Mouse (Mus musculus) forebrain, embryonic 12.5 days (tissue): ENCODE data around the gene Fancm. TPM values are rescaled to one million over a fixed set of nuclear protein-coding genes. Genes with fewer than 3 reads are reported as not detected.
A peak's percentile ranks its signal among the peaks of the same experiment; 100 is the strongest.

Experiments used
- ATAC-seq: fragments of 200-750 bp; cut with Nextera tagmentation; 2 replicates; pipeline ENCODE4 v1.8.0; 2017; ENCODE audit warnings: moderate TSS enrichment; ENCODE audit not compliant: low FRiP score
- H3K27ac ChIP-seq: fragments of 300-500 bp; sonication (generic); 2 replicates; pipeline ENCODE4 v1.5.1; 2016; ENCODE audit warnings: mild to moderate bottlenecking
- H3K27me3 ChIP-seq: fragments of 300-500 bp; sonication (generic); 2 replicates; pipeline ENCODE4 v1.6.1; 2016; ENCODE audit warnings: mild to moderate bottlenecking
- H3K36me3 ChIP-seq: fragments of 300-500 bp; sonication (generic); replicated peaks from 2 replicates; pipeline ENCODE4 v1.6.1; 2016; ENCODE audit warnings: mild to moderate bottlenecking
- H3K4me1 ChIP-seq: fragments of 300-500 bp; sonication (generic); 2 replicates; pipeline ENCODE4 v1.6.1; 2016
- H3K4me2 ChIP-seq: fragments of 300-500 bp; sonication (generic); 2 replicates; pipeline ENCODE4 v1.6.1; 2016; ENCODE audit warnings: mild to moderate bottlenecking, moderate library complexity
- H3K4me3 ChIP-seq: fragments of 300-500 bp; sonication (generic); replicated peaks from 2 replicates; pipeline ENCODE4 v1.5.1; 2016; ENCODE audit warnings: mild to moderate bottlenecking
- H3K9ac ChIP-seq: fragments of 300-500 bp; sonication (generic); 2 replicates; pipeline ENCODE4 v1.6.1; 2016; ENCODE audit warnings: mild to moderate bottlenecking
- H3K9me3 ChIP-seq: fragments of 300-500 bp; sonication (generic); 2 replicates; pipeline ENCODE4 v1.6.1; 2016
- WGBS: fragments of 180-500 bp; shearing (Covaris S2); methylation state at CpG from one replicate; pipeline ENCODE4 v1.1.7; 2016; 5-methylcytosine and 5-hydroxymethylcytosine counted together
- polyA plus RNA-seq: library from polyadenylated mRNA; unstranded; fragments of >200 nt; fragmentation: Nextera tagmentation; extraction: Ambion mirVana; gene quantifications from 2 replicates; pipeline ENCODE4 v1.2.1, GENCODE M21; 2016

The Fancm gene
- 15.4 and 17.5 TPM in 2 replicates for polyA plus RNA-seq

DNA sequence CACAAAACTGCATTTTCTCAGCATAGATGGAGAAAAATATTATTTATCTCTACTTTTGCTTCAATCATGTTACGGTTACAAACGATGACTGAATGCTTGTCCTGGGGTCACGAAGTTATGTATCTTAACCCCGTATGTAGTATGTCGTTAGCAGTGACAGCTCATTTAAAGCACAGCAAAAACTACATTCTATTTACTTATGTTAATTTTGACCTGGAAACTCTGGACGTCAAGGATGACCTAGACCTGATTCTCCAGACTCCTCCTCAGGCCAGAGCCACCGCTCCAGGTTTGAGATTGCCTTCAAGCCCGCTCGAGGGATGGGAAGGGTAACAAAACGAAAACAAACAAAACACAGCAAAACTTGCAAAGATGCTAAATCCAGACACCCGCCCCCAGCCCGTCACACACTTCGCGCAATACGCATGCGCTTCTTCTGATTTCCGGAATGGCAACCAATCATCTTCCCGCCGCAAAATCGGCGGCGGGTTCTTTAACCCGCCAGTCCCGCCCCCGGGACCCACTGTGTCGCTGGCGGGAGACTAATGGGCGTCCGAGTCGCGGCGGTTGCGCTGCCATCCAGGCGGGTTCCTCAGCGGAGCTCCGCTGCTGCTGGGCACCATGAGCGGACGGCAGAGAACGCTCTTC lies at the start of gene Fancm:
Gene Fancm (plus strand): TSS at position 519 of the 648 bp plus-strand sequence.
- ATAC-seq = peak; percentile 54
- H3K27me3 ChIP-seq = no peaks in the 10 kb centered on the region
- peak within 1 kb of the TSS; percentile 82 for H3K4me2 ChIP-seq
- peaks cover 37% of the 10 kb centered on the region for H3K4me1 ChIP-seq
- peak within 1 kb of the TSS; percentile 76 for H3K9ac ChIP-seq
- peak within 1 kb of the TSS; percentile 83 for H3K4me3 ChIP-seq
- H3K27ac ChIP-seq = peak within 1 kb of the TSS; percentile 91
- H3K36me3 ChIP-seq = peaks cover 4% of the 10 kb centered on the region
- H3K9me3 ChIP-seq = no peaks in the 10 kb centered on the region
- WGBS = 3% methylated on average over 39 of the region's 39 CpGs

DNA sequence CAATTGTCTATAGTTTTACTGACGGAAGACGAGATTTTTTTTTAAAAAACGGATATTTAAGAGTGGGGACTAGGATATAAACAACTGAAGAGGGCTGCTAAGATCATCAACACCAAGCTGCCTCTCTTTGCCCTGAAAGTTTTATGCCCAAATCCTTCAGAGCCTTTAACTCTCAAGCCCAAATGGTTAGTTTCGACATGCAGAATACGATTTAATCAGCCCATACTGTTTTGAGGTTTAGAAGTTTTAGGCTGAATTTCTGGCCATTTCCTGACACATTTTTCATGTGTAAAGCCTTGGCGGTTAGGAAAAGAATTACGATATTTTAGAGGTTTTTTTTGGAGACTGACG lies 39.6 kb upstream of the Fancm start:
- no peaks in the 10 kb centered on the region for H3K27me3 ChIP-seq
- WGBS = 46% methylated on average over 8 of the region's 8 CpGs
- H3K4me2 ChIP-seq = peak overlapping the region; percentile 58
- peak; percentile 28 for ATAC-seq
- H3K4me1 ChIP-seq = peaks cover 21% of the 10 kb centered on the region
- peak overlapping the region; percentile 93; the same call in 1 of the 2 replicates for H3K9ac ChIP-seq
- H3K36me3 ChIP-seq = no peaks in the 10 kb centered on the region
- H3K27ac ChIP-seq = no peak overlapping the region
- peak overlapping the region; percentile 95 for H3K4me3 ChIP-seq
- no peaks in the 10 kb centered on the region for H3K9me3 ChIP-seq

DNA sequence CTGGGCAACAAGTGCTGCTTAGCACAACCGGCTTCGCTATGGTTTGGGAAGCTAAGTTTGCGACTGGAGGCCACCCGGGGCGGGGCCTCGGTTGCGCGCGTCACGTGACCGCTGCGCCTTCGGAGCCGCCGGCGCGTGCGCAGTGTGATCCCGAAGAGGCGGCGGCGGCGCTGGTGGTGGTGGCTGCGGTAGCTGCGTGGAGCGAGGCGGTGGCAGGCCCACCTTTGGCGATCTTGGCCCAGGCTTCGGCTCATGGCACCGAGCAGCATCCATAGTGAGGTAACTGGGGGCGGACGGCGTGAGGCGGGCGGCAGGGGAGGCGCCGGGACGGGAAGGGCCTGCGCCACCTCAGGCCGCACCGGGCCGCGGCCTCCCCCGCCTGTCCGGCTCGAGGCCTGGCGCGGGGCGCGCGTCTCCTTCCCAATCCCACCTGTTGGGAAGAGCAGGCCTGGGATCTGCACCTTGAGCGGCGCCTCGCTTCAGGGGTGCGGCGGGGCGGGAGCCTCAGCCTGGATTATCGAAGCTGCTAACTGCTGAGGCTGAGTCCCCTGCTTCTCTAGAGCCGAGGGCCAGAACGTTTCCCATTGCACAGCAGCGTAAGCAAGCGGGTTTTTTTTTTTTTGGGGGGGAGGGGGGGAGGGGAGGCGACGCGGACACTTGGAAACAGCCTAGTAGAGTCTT lies 39.1 kb upstream of the Fancm start, which contains the start of gene Prpf39:
Gene Prpf39 (plus strand): TSS at position 144 of the 681 bp plus-strand sequence.
- Histone ChIP-seq H3K4me1 (peaks cover 21% of the 10 kb centered on the region), H3K27me3 (no peaks in the 10 kb centered on the region), H3K27ac (peak within 1 kb of the TSS; percentile 84), H3K9ac (peak within 1 kb of the TSS; percentile 93), H3K36me3 (no peaks in the 10 kb centered on the region), H3K4me3 (peak within 1 kb of the TSS; percentile 95), H3K4me2 (peak within 1 kb of the TSS; percentile 58), H3K9me3 (no peaks in the 10 kb centered on the region)
- ATAC-seq = peak; percentile 96
- WGBS = under 1% methylated on average over 61 of the region's 65 CpGs

DNA sequence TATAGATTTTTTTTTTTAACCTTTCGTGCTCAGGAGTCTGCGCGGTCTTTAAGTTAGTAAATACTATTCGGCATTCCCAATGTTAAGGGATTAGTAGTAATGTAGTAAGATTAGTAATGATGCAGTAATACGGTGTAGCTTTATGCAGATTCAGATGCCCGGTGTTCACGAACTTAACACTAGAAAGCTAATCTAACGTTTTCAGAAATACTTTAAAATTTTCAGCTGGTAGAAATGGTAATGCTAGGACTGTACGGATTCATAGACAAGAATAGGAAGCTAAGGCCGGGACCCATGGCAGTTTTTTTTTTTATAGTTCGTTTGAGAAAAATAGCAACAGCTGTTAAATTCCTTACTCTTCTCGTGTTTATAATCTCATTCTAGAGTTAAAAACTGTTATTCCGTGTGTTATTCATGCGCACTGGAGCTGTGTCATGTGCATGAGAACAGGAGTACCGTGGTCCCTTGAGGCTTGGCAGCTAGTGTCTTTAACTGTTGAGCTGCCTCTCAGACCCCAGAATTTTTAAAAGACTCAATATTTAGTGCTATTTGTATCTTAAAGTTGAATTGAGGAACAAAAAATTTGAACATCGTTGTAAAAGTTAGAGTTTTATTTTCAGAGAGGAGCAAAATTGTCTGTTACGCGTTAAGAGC lies 38.4 kb upstream of the Fancm start:
- Histone ChIP-seq H3K9ac (peak overlapping the region; percentile 93), H3K4me1 (peaks cover 21% of the 10 kb centered on the region), H3K27ac (no peak overlapping the region), H3K36me3 (no peaks in the 10 kb centered on the region), H3K27me3 (no peaks in the 10 kb centered on the region), H3K4me3 (peak overlapping the region; percentile 95), H3K4me2 (peak overlapping the region; percentile 58), H3K9me3 (no peaks in the 10 kb centered on the region)
- WGBS = 22% methylated on average over 18 of the region's 18 CpGs
- ATAC-seq = no peak; the same call in 1 of the 2 replicates

DNA sequence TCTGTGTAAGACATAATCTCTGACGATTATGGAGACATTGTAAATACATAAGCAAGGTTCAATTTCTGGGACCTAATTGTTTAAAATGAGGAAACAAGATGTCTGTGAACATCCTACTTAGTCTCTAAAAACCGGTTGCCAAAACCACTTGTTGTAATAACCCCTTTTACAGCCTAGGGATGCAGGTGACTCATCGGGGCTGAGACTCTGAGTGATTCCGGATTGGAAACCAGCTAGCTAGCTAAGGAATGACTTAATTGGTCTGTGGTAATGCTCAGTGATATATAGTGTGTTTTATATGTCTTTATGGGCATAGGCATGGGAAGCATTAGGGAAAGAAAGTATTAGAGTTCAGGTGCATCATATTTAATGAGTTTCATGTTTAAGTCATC lies 37.9 kb upstream of the Fancm start:
- H3K4me3 ChIP-seq = peak overlapping the region; percentile 95
- peak overlapping the region; percentile 93; the same call in 1 of the 2 replicates for H3K9ac ChIP-seq
- H3K27ac ChIP-seq = no peak overlapping the region
- ATAC-seq = no peak
- peaks cover 21% of the 10 kb centered on the region for H3K4me1 ChIP-seq
- H3K9me3 ChIP-seq = no peaks in the 10 kb centered on the region
- H3K36me3 ChIP-seq = no peaks in the 10 kb centered on the region
- WGBS = 58% methylated on average over 4 of the region's 4 CpGs
- peak overlapping the region; percentile 58 for H3K4me2 ChIP-seq
- no peaks in the 10 kb centered on the region for H3K27me3 ChIP-seq

DNA sequence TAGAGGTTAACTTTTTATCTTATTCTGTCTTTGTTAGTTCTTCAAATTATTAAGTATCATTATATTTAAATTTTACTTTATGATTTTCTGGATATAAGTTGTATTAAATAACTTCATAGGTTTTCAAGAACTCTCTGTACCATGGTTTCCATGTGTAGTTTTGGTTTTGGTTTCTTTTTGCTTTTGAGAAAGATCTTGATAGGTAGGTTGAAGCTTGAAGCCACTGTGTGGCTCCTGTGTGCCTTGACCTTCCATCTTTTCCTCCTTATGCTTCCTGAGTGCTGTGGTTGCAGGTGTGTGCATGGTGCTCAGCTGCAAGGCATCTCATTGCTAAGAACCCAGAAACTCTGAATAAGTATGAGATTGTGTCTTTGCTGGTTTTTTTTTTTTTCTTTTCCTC lies 26.6 kb upstream of the Fancm start:
- Histone ChIP-seq H3K36me3 (peaks cover 19% of the 10 kb centered on the region), H3K4me2 (no peak overlapping the region), H3K4me3 (no peak overlapping the region), H3K27ac (no peak overlapping the region), H3K9ac (no peak overlapping the region), H3K27me3 (no peaks in the 10 kb centered on the region), H3K9me3 (no peaks in the 10 kb centered on the region), H3K4me1 (no peaks in the 10 kb centered on the region)
- ATAC-seq = no peak

DNA sequence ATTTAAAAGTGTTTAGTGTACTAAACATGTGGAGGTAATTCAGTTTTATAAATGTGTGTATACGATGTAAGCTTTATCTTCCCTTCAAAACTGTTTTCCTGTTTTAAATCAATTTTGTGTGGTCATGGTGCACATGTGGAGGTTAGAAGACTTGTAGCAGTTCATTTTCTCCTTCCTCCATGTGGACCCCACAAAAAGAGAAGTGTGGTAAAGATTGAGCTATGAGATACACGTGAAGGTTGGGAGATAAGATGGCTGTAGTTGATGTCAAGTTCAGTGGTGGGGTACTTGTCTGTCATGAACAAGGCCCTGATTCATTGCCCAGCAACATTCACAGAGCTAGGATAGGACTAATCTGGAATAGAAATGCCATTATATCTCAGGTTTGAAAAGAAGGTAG lies 17.2 kb upstream of the Fancm start:
- no peak for ATAC-seq
- H3K27ac ChIP-seq = no peak overlapping the region
- peaks cover 53% of the 10 kb centered on the region for H3K36me3 ChIP-seq

DNA sequence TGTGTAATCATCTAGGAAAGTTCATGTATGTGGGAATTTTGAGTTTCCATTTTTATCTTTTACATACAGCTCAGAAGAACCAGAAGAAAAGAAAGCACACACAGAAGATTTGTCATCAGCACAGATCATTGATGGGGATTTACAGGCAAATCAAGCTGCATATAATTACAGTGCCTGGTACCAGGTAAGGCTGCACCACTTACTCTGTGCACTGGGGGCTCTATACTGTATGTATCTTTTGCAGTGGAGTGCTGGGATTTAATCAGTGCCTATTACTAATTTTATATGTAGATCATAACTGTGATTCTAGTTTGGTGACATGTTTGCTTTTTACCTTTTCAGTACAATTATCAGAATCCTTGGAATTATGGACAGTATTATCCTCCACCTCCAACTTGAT lies 14.3 kb upstream of the Fancm start:
- Histone ChIP-seq H3K27me3 (no peaks in the 10 kb centered on the region), H3K9ac (no peak overlapping the region), H3K4me3 (no peak overlapping the region), H3K4me1 (no peaks in the 10 kb centered on the region), H3K4me2 (no peak overlapping the region), H3K27ac (no peak overlapping the region), H3K9me3 (no peaks in the 10 kb centered on the region), H3K36me3 (peaks cover 56% of the 10 kb centered on the region)
- ATAC-seq = no peak

More for the DNA sequence above, 17.2 kb upstream of the Fancm start:
- Histone ChIP-seq H3K9ac (no peak overlapping the region), H3K4me3 (no peak overlapping the region), H3K4me2 (no peak overlapping the region), H3K27me3 (no peaks in the 10 kb centered on the region), H3K4me1 (no peaks in the 10 kb centered on the region), H3K9me3 (no peaks in the 10 kb centered on the region)
- WGBS = 85% methylated on average over 2 of the region's 2 CpGs

DNA sequence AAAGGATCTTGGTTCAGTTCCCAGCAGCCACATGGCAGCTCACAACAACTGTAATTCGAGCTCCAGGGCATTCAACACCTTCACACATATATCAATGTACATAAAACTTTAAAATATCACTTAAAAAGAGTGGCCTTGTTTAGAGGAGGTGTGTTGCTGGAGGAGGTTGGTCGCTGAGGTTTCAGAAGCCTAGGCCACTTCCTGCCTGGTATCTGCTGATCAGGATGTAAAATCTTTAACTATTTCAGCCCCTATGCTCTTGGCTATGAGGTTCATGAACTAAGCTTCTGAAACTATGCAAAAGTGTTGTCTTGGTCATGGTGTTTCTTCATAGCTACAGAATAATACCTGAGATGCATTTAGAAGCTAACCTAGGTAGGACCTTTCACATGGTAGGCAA lies 10.2 kb upstream of the Fancm start:
- Histone ChIP-seq H3K4me1 (no peaks in the 10 kb centered on the region), H3K4me3 (no peak overlapping the region), H3K36me3 (peaks cover 68% of the 10 kb centered on the region), H3K9ac (no peak overlapping the region), H3K27me3 (no peaks in the 10 kb centered on the region), H3K4me2 (no peak overlapping the region), H3K9me3 (no peaks in the 10 kb centered on the region), H3K27ac (no peak overlapping the region)
- ATAC-seq = no peak
- 85% methylated on average over 2 of the region's 2 CpGs for WGBS

DNA sequence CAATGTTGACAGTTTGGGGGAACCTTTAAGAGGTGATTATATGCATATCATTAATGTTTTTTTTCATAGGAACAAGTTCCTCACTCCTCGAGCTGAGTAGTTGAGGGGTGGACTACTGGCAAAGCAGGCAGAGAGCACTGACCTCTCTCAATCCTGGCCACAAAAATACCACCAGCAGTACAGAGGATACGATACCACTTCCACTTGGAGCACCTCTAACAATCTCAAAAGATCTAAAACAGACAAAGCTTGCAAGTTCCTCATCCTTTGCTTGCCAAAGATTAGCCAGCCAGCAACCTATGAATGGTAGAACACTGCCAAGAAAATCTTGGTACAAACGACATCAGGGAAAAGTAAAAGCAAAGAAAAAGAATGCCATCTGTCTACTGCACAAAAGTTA lies 9.2 kb upstream of the Fancm start:
- H3K9me3 ChIP-seq = no peaks in the 10 kb centered on the region
- H3K27me3 ChIP-seq = no peaks in the 10 kb centered on the region
- H3K27ac ChIP-seq = no peak overlapping the region
- H3K4me3 ChIP-seq = no peak overlapping the region
- no peak overlapping the region for H3K9ac ChIP-seq
- H3K4me2 ChIP-seq = no peak overlapping the region
- 78% methylated on average over 3 of the region's 3 CpGs for WGBS
- H3K36me3 ChIP-seq = peaks cover 59% of the 10 kb centered on the region
- ATAC-seq = no peak
- no peaks in the 10 kb centered on the region for H3K4me1 ChIP-seq

DNA sequence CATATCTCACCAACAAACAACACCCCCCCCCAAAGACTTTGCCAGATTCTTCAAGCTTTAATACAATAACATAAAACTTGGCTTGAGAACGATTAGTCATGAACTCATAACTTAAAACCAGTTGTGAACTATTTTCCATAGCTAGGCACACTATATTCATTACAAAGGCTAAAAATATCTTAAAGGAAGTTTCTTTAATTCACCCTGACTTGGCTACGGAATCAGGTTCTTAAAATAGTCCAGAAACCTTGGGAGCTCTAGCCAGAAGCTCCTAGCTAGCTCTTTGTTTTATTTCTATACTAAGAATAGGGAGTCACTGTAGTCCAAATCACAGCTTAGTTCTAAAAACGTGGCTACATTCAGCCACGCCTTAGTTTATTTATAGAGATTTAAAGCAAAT lies 7.0 kb upstream of the Fancm start:
- no peak overlapping the region for H3K4me3 ChIP-seq
- H3K4me2 ChIP-seq = no peak overlapping the region
- H3K27me3 ChIP-seq = no peaks in the 10 kb centered on the region
- no peak overlapping the region for H3K27ac ChIP-seq
- 83% methylated on average over 4 of the region's 4 CpGs for WGBS
- H3K36me3 ChIP-seq = peaks cover 46% of the 10 kb centered on the region
- H3K9me3 ChIP-seq = no peaks in the 10 kb centered on the region
- ATAC-seq = no peak
- no peak overlapping the region for H3K9ac ChIP-seq
- H3K4me1 ChIP-seq = peaks cover 10% of the 10 kb centered on the region

DNA sequence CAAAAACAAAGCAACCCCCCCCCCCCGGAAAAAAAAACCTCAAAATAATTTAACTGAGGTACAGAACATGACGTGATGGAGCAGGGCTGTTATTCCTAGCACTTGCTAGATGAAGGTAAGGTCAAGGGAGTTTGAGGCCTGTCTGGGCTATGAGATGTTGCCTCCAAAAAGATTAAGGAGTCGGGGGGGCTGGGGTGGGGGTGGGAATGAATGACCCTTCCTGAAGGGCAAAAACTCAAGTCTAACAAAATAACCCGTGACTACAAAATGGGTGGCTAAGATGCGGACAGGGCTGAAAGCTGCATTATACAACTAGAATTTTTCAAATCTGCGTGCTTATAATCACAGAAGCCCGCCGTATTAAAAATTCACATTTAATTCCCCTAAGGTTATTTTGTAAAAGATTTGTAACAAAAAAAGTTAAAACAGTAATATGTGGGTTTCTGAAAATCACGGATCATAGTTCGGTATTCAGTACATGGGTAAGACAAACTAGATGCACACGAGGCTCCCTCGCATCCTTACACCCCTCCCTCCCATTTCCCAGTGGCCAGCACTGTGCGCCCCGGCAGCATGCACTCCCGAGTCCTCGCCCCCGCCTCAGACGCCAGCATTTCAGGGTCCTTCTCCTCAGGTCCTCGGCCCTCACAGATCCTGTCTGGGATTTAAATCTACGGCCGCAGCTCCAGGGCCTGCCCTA lies 2.3 kb upstream of the Fancm start:
- Histone ChIP-seq H3K36me3 (peaks cover 14% of the 10 kb centered on the region), H3K4me1 (peaks cover 37% of the 10 kb centered on the region), H3K27me3 (no peaks in the 10 kb centered on the region), H3K9ac (peak overlapping the region; percentile 94), H3K4me3 (peak overlapping the region; percentile 83), H3K27ac (peak overlapping the region; percentile 91), H3K4me2 (peak overlapping the region; percentile 82), H3K9me3 (no peaks in the 10 kb centered on the region)
- WGBS = 4% methylated on average over 21 of the region's 21 CpGs
- peak; percentile 76 for ATAC-seq
